Mouse (Mus musculus): ENCODE measurements at regions not wholly inside any gene's neighbourhood (a gene's known extent, or its start where the extent isn't known, plus 50 kb on each side); places are given as distances from the start of the nearest gene placed in this dataset.

- ATAC-seq (ENCODE audit: low read depth) (no peak), DNase-seq (no peak)
- Histone ChIP-seq H3K4me1 (replicated peaks) (no peaks in the 10 kb centered on the region; the same call in 1 of the 2 replicates), H3K9ac (no peak overlapping the region), H3K27ac (no peak overlapping the region), H3K27me3 (no peaks in the 10 kb centered on the region), H3K4me3 (replicated peaks) (no peak overlapping the region), H3K4me2 (no peak overlapping the region), H3K9me3 (replicated peaks) (no peaks in the 10 kb centered on the region), H3K36me3 (no peaks in the 10 kb centered on the region)
- 67% methylated on average over 8 of the region's 8 CpGs for WGBS (ENCODE audit: insufficient replicate concordance)
Observed at GRCm38 (mm10) chr1:186572651-186573050, 133.1 kb downstream of the Tgfb2 start.

- Histone ChIP-seq H3K4me3 (replicated peaks) (no peak overlapping the region), H3K9me3 (replicated peaks) (no peaks in the 10 kb centered on the region), H3K4me2 (no peak overlapping the region), H3K27me3 (no peaks in the 10 kb centered on the region), H3K4me1 (replicated peaks) (no peaks in the 10 kb centered on the region; the same call in 1 of the 2 replicates), H3K27ac (no peak overlapping the region), H3K36me3 (no peaks in the 10 kb centered on the region), H3K9ac (no peak overlapping the region)
- ATAC-seq (ENCODE audit: low read depth) (no peak), DNase-seq (no peak)
- 53% methylated on average over 4 of the region's 4 CpGs for WGBS (ENCODE audit: insufficient replicate concordance)
Observed at GRCm38 (mm10) chr1:186572092-186572491, 133.7 kb downstream of the Tgfb2 start.

- Histone ChIP-seq H3K4me3 (replicated peaks) (no peak overlapping the region), H3K9me3 (replicated peaks) (no peaks in the 10 kb centered on the region), H3K27ac (no peak overlapping the region), H3K9ac (no peak overlapping the region), H3K36me3 (no peaks in the 10 kb centered on the region), H3K27me3 (no peaks in the 10 kb centered on the region), H3K4me1 (replicated peaks) (no peaks in the 10 kb centered on the region), H3K4me2 (no peak overlapping the region)
- DNase-seq (no peak), ATAC-seq (ENCODE audit: low read depth) (no peak)
- 69% methylated on average over 4 of the region's 4 CpGs for WGBS (ENCODE audit: insufficient replicate concordance)
Observed at GRCm38 (mm10) chr1:186568496-186568895, 137.3 kb downstream of the Tgfb2 start.

GRCm38 (mm10) chr1:186568076-186568475 is 137.7 kb downstream of the Tgfb2 start:
- no peak for ATAC-seq (ENCODE audit: low read depth)
- Histone ChIP-seq H3K9ac (no peak overlapping the region), H3K4me2 (no peak overlapping the region), H3K9me3 (replicated peaks) (no peaks in the 10 kb centered on the region), H3K27ac (no peak overlapping the region), H3K36me3 (no peaks in the 10 kb centered on the region), H3K27me3 (no peaks in the 10 kb centered on the region), H3K4me1 (replicated peaks) (no peaks in the 10 kb centered on the region), H3K4me3 (replicated peaks) (no peak overlapping the region)
- no peak for DNase-seq
- 42% methylated on average over 6 of the region's 6 CpGs for WGBS (ENCODE audit: insufficient replicate concordance)

GRCm38 (mm10) chr1:186567136-186567826 is 138.5 kb downstream of the Tgfb2 start:
- H3K4me2 ChIP-seq: no peak overlapping the region

GRCm38 (mm10) chr1:186562027-186562426 is 143.8 kb downstream of the Tgfb2 start:
- no peak overlapping the region for H3K27ac ChIP-seq
- 52% methylated on average over 3 of the region's 3 CpGs for WGBS (ENCODE audit: insufficient replicate concordance)
- ATAC-seq (ENCODE audit: low read depth): no peak

More at GRCm38 (mm10) chr1:186567136-186567826, 138.5 kb downstream of the Tgfb2 start:
- DNase-seq: no peak
- Histone ChIP-seq H3K27ac (no peak overlapping the region), H3K9ac (no peak overlapping the region), H3K4me3 (replicated peaks) (no peak overlapping the region), H3K9me3 (replicated peaks) (no peaks in the 10 kb centered on the region), H3K27me3 (no peaks in the 10 kb centered on the region), H3K36me3 (no peaks in the 10 kb centered on the region), H3K4me1 (replicated peaks) (no peaks in the 10 kb centered on the region)
- WGBS (ENCODE audit: insufficient replicate concordance): 22% methylated on average over 15 of the region's 15 CpGs
- ATAC-seq (ENCODE audit: low read depth): no peak

GRCm38 (mm10) chr1:186555441-186555975 is 150.3 kb downstream of the Tgfb2 start:
- no peaks in the 10 kb centered on the region; the same call in 1 of the 2 replicates for H3K9me3 ChIP-seq (replicated peaks)
- no peak for DNase-seq

More at GRCm38 (mm10) chr1:186562027-186562426, 143.8 kb downstream of the Tgfb2 start:
- H3K9ac ChIP-seq: no peak overlapping the region
- H3K9me3 ChIP-seq (replicated peaks): no peaks in the 10 kb centered on the region; the same call in 1 of the 2 replicates
- no peak overlapping the region for H3K4me3 ChIP-seq (replicated peaks)
- no peaks in the 10 kb centered on the region for H3K27me3 ChIP-seq
- H3K36me3 ChIP-seq: no peaks in the 10 kb centered on the region
- no peaks in the 10 kb centered on the region for H3K4me1 ChIP-seq (replicated peaks)
- H3K4me2 ChIP-seq: no peak overlapping the region
- DNase-seq: no peak

GRCm38 (mm10) chr1:186554520-186555010 is 151.2 kb downstream of the Tgfb2 start:
- DNase-seq: no peak
- Histone ChIP-seq H3K4me2 (no peak overlapping the region), H3K4me3 (replicated peaks) (no peak overlapping the region), H3K27ac (no peak overlapping the region), H3K9ac (no peak overlapping the region), H3K4me1 (replicated peaks) (no peaks in the 10 kb centered on the region), H3K27me3 (no peaks in the 10 kb centered on the region), H3K36me3 (no peaks in the 10 kb centered on the region), H3K9me3 (replicated peaks) (no peaks in the 10 kb centered on the region; the same call in 1 of the 2 replicates)
- ATAC-seq (ENCODE audit: low read depth): no peak
- WGBS (ENCODE audit: insufficient replicate concordance): 44% methylated on average over 7 of the region's 7 CpGs

More at GRCm38 (mm10) chr1:186555441-186555975, 150.3 kb downstream of the Tgfb2 start:
- Histone ChIP-seq H3K4me2 (no peak overlapping the region), H3K4me3 (replicated peaks) (no peak overlapping the region), H3K27me3 (no peaks in the 10 kb centered on the region), H3K27ac (no peak overlapping the region), H3K4me1 (replicated peaks) (no peaks in the 10 kb centered on the region), H3K36me3 (no peaks in the 10 kb centered on the region), H3K9ac (no peak overlapping the region)
- WGBS (ENCODE audit: insufficient replicate concordance): 26% methylated on average over 6 of the region's 6 CpGs
- no peak for ATAC-seq (ENCODE audit: low read depth)

GRCm38 (mm10) chr1:186552689-186553088 is 153.1 kb downstream of the Tgfb2 start:
- Histone ChIP-seq H3K4me1 (replicated peaks) (no peaks in the 10 kb centered on the region), H3K4me3 (replicated peaks) (no peak overlapping the region), H3K27ac (no peak overlapping the region), H3K36me3 (no peaks in the 10 kb centered on the region), H3K9me3 (replicated peaks) (no peaks in the 10 kb centered on the region), H3K9ac (no peak overlapping the region), H3K27me3 (no peaks in the 10 kb centered on the region), H3K4me2 (no peak overlapping the region)
- DNase-seq: no peak
- 29% methylated on average over 7 of the region's 7 CpGs for WGBS (ENCODE audit: insufficient replicate concordance)
- ATAC-seq (ENCODE audit: low read depth): no peak

- no peaks in the 10 kb centered on the region for H3K27me3 ChIP-seq
Observed at GRCm38 (mm10) chr1:186550265-186550885, 155.4 kb downstream of the Tgfb2 start.

GRCm38 (mm10) chr1:186549207-186549606 is 156.6 kb downstream of the Tgfb2 start:
- DNase-seq: no peak
- Histone ChIP-seq H3K36me3 (no peaks in the 10 kb centered on the region), H3K27me3 (no peaks in the 10 kb centered on the region), H3K27ac (no peak overlapping the region), H3K4me2 (no peak overlapping the region), H3K4me1 (replicated peaks) (no peaks in the 10 kb centered on the region), H3K9ac (no peak overlapping the region), H3K9me3 (replicated peaks) (no peaks in the 10 kb centered on the region), H3K4me3 (replicated peaks) (no peak overlapping the region)
- WGBS (ENCODE audit: insufficient replicate concordance): 71% methylated on average over 12 of the region's 12 CpGs
- no peak for ATAC-seq (ENCODE audit: low read depth)

More at GRCm38 (mm10) chr1:186550265-186550885, 155.4 kb downstream of the Tgfb2 start:
- DNase-seq (no peak), ATAC-seq (ENCODE audit: low read depth) (no peak)
- H3K4me3 ChIP-seq (replicated peaks): no peak overlapping the region
- H3K36me3 ChIP-seq: no peaks in the 10 kb centered on the region
- H3K27ac ChIP-seq: no peak overlapping the region
- WGBS (ENCODE audit: insufficient replicate concordance): 71% methylated on average over 7 of the region's 7 CpGs
- no peaks in the 10 kb centered on the region for H3K4me1 ChIP-seq (replicated peaks)
- no peaks in the 10 kb centered on the region for H3K9me3 ChIP-seq (replicated peaks)
- no peak overlapping the region for H3K4me2 ChIP-seq
- no peak overlapping the region for H3K9ac ChIP-seq
